Mouse (Mus musculus): ENCODE measurements at regions not wholly inside any gene's neighbourhood (a gene's known extent, or its start where the extent isn't known, plus 50 kb on each side); places are given as distances from the start of the nearest gene placed in this dataset.

GRCm38 (mm10) chr1:41887556-41887955 lies 808.0 kb upstream of the Pou3f3 start:
- no peaks in the 10 kb centered on the region for H3K4me1 ChIP-seq (ENCODE audit: control insufficient read depth, insufficient read depth, insufficient read length, low read length)
- no peaks in the 10 kb centered on the region for H3K36me3 ChIP-seq (ENCODE audit: control insufficient read depth, insufficient read depth, low read length)
- TF ChIP-seq POLR2A (IDR thresholded peaks at IDR 0.05; ENCODE audit: low read depth, low read length): no peak
- no peak for TF ChIP-seq CTCF (IDR thresholded peaks at IDR 0.05; ENCODE audit: extremely low read depth, insufficient read length, insufficient replicate concordance, low read depth, low read length)
- 59% methylated on average over 8 of the region's 8 CpGs for WGBS
- no peak overlapping the region for H3K27ac ChIP-seq (ENCODE audit: insufficient read depth, low read depth, low read length)
- no peaks in the 10 kb centered on the region for H3K27me3 ChIP-seq (ENCODE audit: control insufficient read depth, insufficient read depth, low read length)
- H3K4me3 ChIP-seq (ENCODE audit: low read depth, low read length): no peak overlapping the region

DNA sequence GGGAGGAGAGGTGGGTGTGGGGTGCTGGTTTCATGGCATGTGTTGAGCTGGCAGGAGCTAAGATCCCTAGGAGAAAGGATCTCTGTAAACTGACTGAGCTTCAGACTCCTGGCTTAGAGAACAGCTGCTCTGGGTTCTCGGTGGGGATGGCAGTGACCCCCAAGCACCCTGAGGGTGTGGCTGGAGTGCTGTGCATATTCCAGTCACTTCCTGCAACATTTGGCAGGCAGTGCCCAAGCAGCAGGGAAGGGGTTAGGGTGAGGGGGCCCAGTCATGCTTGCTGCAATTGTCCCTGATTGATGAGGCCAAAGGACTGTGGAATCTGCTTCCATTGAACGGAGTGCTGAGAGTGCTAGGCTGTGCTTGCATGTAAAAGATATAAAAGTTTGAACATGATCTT lies 807.4 kb upstream of the Pou3f3 start:
- H3K4me3 ChIP-seq (ENCODE audit: low read depth, low read length): no peak overlapping the region
- no peaks in the 10 kb centered on the region for H3K27me3 ChIP-seq (ENCODE audit: control insufficient read depth, insufficient read depth, low read length)
- WGBS: 12% methylated on average over 2 of the region's 2 CpGs
- no peak for TF ChIP-seq CTCF (IDR thresholded peaks at IDR 0.05; ENCODE audit: extremely low read depth, insufficient read length, insufficient replicate concordance, low read depth, low read length)
- no peak for TF ChIP-seq POLR2A (IDR thresholded peaks at IDR 0.05; ENCODE audit: low read depth, low read length)
- H3K36me3 ChIP-seq (ENCODE audit: control insufficient read depth, insufficient read depth, low read length): no peaks in the 10 kb centered on the region
- H3K4me1 ChIP-seq (ENCODE audit: control insufficient read depth, insufficient read depth, insufficient read length, low read length): no peaks in the 10 kb centered on the region
- H3K27ac ChIP-seq (ENCODE audit: insufficient read depth, low read depth, low read length): no peak overlapping the region

DNA sequence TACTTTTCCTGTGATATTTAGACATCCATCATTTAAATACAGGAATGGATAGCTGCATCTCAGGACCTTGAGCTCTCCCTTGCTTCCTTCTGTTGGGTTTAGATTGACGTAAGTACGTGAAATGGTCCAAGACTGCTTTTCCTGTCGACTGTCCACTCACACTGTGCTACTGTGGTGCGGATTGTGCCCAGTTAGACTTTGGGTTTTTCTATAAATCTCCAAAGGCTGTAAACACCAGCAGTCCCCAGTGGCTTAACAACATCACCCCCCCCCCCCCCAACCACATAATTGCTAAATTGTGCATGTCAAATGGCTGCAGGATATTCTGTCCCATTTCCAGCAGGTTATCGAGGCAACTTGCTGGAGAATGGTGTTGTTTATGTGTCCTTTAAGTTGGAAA lies 806.6 kb upstream of the Pou3f3 start:
- WGBS: 72% methylated on average over 5 of the region's 5 CpGs
- H3K27ac ChIP-seq (ENCODE audit: insufficient read depth, low read depth, low read length): no peak overlapping the region
- H3K27me3 ChIP-seq (ENCODE audit: control insufficient read depth, insufficient read depth, low read length): no peaks in the 10 kb centered on the region
- H3K4me1 ChIP-seq (ENCODE audit: control insufficient read depth, insufficient read depth, insufficient read length, low read length): no peaks in the 10 kb centered on the region
- H3K36me3 ChIP-seq (ENCODE audit: control insufficient read depth, insufficient read depth, low read length): no peaks in the 10 kb centered on the region
- H3K4me3 ChIP-seq (ENCODE audit: low read depth, low read length): no peak overlapping the region
- TF ChIP-seq POLR2A (IDR thresholded peaks at IDR 0.05; ENCODE audit: low read depth, low read length) (no peak), CTCF (IDR thresholded peaks at IDR 0.05; ENCODE audit: extremely low read depth, insufficient read length, insufficient replicate concordance, low read depth, low read length) (no peak)

DNA sequence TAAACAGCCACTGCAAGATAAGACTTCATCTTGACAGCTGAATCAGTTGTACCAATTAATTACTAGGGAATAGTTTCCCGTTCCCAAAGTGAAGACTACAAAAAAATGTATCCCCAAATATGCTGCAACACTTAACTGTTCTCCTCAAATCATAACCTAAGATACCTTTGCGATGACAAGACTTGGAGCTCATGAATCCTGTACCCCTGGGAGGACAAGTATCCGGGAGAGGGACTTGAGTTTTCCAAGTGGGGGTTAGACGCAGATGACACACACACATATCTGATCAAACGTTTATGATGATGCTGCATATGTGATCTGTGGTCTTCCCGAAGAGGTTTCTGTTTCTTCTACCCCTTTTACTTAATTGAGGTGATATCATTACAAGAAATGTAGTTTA lies 805.6 kb upstream of the Pou3f3 start:
- Histone ChIP-seq H3K4me1 (ENCODE audit: control insufficient read depth, insufficient read depth, insufficient read length, low read length) (no peaks in the 10 kb centered on the region), H3K27ac (ENCODE audit: insufficient read depth, low read depth, low read length) (no peak overlapping the region), H3K36me3 (ENCODE audit: control insufficient read depth, insufficient read depth, low read length) (no peaks in the 10 kb centered on the region), H3K27me3 (ENCODE audit: control insufficient read depth, insufficient read depth, low read length) (no peaks in the 10 kb centered on the region), H3K4me3 (ENCODE audit: low read depth, low read length) (no peak overlapping the region)
- TF ChIP-seq CTCF (IDR thresholded peaks at IDR 0.05; ENCODE audit: extremely low read depth, insufficient read length, insufficient replicate concordance, low read depth, low read length): no peak
- 73% methylated on average over 6 of the region's 6 CpGs for WGBS

GRCm38 (mm10) chr1:41890714-41891689 lies 804.6 kb upstream of the Pou3f3 start:
- Histone ChIP-seq H3K27ac (ENCODE audit: insufficient read depth, low read depth, low read length) (no peak overlapping the region), H3K4me3 (ENCODE audit: low read depth, low read length) (no peak overlapping the region), H3K4me1 (ENCODE audit: control insufficient read depth, insufficient read depth, insufficient read length, low read length) (no peaks in the 10 kb centered on the region), H3K27me3 (ENCODE audit: control insufficient read depth, insufficient read depth, low read length) (no peaks in the 10 kb centered on the region), H3K36me3 (ENCODE audit: control insufficient read depth, insufficient read depth, low read length) (no peaks in the 10 kb centered on the region)
- 85% methylated on average over 20 of the region's 20 CpGs for WGBS
- TF ChIP-seq POLR2A (IDR thresholded peaks at IDR 0.05; ENCODE audit: low read depth, low read length): no peak
- TF ChIP-seq CTCF (IDR thresholded peaks at IDR 0.05; ENCODE audit: extremely low read depth, insufficient read length, insufficient replicate concordance, low read depth, low read length): no peak

DNA sequence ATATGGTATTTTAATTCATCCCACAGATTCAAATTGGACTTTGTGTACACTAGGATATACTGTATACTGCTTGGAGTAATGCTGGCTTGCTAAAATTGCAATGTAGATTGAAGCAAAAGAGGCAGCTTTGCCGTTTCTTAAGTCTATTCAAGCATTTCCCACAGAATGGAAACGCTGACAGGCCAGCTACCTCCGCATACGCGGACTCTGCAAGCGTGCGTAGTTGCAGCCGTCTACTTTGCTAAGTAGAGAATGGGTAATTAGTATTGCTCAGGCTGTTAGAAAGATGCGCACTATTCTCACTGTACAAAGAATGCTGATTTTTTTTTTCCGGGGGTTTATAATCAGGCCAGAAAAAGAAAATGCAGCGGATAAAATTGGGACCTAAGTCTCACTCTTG lies 803.8 kb upstream of the Pou3f3 start:
- WGBS: 91% methylated on average over 11 of the region's 11 CpGs
- no peaks in the 10 kb centered on the region for H3K36me3 ChIP-seq (ENCODE audit: control insufficient read depth, insufficient read depth, low read length)
- H3K4me3 ChIP-seq (ENCODE audit: low read depth, low read length): no peak overlapping the region
- no peak overlapping the region for H3K27ac ChIP-seq (ENCODE audit: insufficient read depth, low read depth, low read length)
- H3K27me3 ChIP-seq (ENCODE audit: control insufficient read depth, insufficient read depth, low read length): no peaks in the 10 kb centered on the region
- H3K4me1 ChIP-seq (ENCODE audit: control insufficient read depth, insufficient read depth, insufficient read length, low read length): no peaks in the 10 kb centered on the region
- no peak for TF ChIP-seq CTCF (IDR thresholded peaks at IDR 0.05; ENCODE audit: extremely low read depth, insufficient read length, insufficient replicate concordance, low read depth, low read length)
- TF ChIP-seq POLR2A (IDR thresholded peaks at IDR 0.05; ENCODE audit: low read depth, low read length): no peak

GRCm38 (mm10) chr1:41892376-41892775 lies 803.2 kb upstream of the Pou3f3 start:
- Histone ChIP-seq H3K36me3 (ENCODE audit: control insufficient read depth, insufficient read depth, low read length) (no peaks in the 10 kb centered on the region), H3K27me3 (ENCODE audit: control insufficient read depth, insufficient read depth, low read length) (no peaks in the 10 kb centered on the region), H3K4me1 (ENCODE audit: control insufficient read depth, insufficient read depth, insufficient read length, low read length) (no peaks in the 10 kb centered on the region), H3K27ac (ENCODE audit: insufficient read depth, low read depth, low read length) (no peak overlapping the region), H3K4me3 (ENCODE audit: low read depth, low read length) (no peak overlapping the region)
- WGBS: 40% methylated on average over 2 of the region's 2 CpGs
- TF ChIP-seq POLR2A (IDR thresholded peaks at IDR 0.05; ENCODE audit: low read depth, low read length) (no peak), CTCF (IDR thresholded peaks at IDR 0.05; ENCODE audit: extremely low read depth, insufficient read length, insufficient replicate concordance, low read depth, low read length) (no peak)

Measured in small intestine, adult 2 months (tissue).